Mouse (Mus musculus) macrophage (primary cell): ENCODE measurements around the gene Cpeb4. TPM values are rescaled to one million over a fixed set of nuclear protein-coding genes. Genes with fewer than 3 reads are reported as not detected.

ENCODE experiments used
- H3K27ac ChIP-seq: fragments of 350-480 bp; formaldehyde crosslinking; 2 replicates; pipeline ENCODE4 v1.9.0; 2021
- H3K36me3 ChIP-seq: fragments of 350-480 bp; formaldehyde crosslinking; 2 replicates; pipeline ENCODE4 v1.9.0; 2021; ENCODE audit errors: inconsistent target
- H3K4me3 ChIP-seq: fragments of 350-480 bp; formaldehyde crosslinking; 2 replicates; pipeline ENCODE4 v1.9.0; 2021; ENCODE audit errors: inconsistent target
- H3K79me2 ChIP-seq: fragments of 350-480 bp; formaldehyde crosslinking; 2 replicates; pipeline ENCODE4 v1.9.0; 2021; ENCODE audit errors: inconsistent target
- WGBS: methylation state at CpG from one replicate; pipeline ENCODE4 v1.1.7; 2026; ENCODE audit warnings: inconsistent platforms; ENCODE audit not compliant: missing documents; 5-methylcytosine and 5-hydroxymethylcytosine counted together
- polyA plus RNA-seq: library from polyadenylated mRNA; stranded (reverse); fragments of 250-400 nt; gene quantifications from 3 replicates; pipeline ENCODE4 v1.2.4, GENCODE M21; 2018; ENCODE audit warnings: inconsistent platforms

Gene Cpeb4
- polyA plus RNA-seq, 1 experiment from 2014 or later = 87.9 TPM

DNA sequence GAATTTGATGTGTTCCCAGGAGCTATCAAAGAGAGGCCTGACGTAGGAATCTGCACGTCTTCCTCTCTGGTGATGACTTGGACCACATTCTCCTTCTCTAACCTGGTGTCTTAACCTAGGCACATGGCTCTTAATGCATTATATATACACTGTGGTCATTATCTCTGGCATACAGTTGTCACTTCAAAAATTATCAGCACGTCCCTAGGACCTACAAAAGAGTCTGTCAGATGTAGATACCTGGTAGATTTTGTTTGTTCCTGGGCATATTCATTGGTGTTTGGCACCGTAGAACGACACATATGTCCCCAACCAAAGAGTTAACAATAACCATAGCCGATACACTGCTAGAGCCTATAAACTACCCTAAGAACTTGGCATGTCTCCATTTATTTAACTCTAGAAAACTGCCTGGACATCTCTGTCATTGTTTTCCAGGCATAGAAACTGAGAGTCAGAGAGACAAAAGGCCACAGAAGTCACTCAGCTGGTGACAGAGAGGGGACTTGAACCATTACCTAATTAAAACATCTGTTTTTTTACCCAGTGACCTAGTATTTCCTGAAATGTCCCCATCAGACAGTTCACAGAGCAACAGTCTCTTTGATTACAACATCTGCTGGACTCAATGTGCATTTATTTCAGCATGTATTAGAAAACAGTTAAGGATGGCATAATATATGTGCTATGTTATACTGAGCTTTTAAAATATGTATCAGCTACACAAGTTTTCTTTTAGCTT, 10.7 kb upstream of the Cpeb4 start:
- 90% methylated on average over 6 of the region's 6 CpGs for WGBS
- no peak overlapping the region for H3K27ac ChIP-seq

DNA sequence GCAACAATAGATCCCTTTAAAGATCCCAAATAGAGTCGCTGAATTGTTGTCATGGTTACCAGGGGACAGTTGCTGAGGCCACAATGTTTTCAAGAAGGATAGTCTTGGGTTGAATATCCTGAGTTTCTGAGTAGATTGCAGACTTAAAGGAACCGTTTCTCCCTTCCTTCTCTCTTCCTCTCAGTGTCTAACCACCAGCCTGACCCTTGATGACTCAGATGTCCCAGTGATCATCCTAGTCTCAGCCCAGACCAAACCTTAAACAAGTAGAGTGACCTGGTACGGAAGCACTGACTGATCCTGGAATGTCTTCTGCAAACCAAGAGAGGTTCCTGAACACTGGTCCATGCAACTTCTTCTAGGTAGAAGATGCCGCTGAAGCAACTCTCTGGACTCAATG, 4.0 kb upstream of the Cpeb4 start:
- WGBS = 69% methylated on average over 4 of the region's 4 CpGs
- no peaks in the 10 kb centered on the region for H3K36me3 ChIP-seq
- H3K79me2 ChIP-seq = peaks cover 22% of the 10 kb centered on the region
- 0 out of 2 replicates have a peak overlapping the region, but pooled peaks have one; percentile 10 for H3K27ac ChIP-seq
- no peak overlapping the region for H3K4me3 ChIP-seq

More for the DNA sequence above, 10.7 kb upstream of the Cpeb4 start:
- Histone ChIP-seq H3K4me3 (no peak overlapping the region), H3K79me2 (no peaks in the 10 kb centered on the region), H3K36me3 (no peaks in the 10 kb centered on the region)

DNA sequence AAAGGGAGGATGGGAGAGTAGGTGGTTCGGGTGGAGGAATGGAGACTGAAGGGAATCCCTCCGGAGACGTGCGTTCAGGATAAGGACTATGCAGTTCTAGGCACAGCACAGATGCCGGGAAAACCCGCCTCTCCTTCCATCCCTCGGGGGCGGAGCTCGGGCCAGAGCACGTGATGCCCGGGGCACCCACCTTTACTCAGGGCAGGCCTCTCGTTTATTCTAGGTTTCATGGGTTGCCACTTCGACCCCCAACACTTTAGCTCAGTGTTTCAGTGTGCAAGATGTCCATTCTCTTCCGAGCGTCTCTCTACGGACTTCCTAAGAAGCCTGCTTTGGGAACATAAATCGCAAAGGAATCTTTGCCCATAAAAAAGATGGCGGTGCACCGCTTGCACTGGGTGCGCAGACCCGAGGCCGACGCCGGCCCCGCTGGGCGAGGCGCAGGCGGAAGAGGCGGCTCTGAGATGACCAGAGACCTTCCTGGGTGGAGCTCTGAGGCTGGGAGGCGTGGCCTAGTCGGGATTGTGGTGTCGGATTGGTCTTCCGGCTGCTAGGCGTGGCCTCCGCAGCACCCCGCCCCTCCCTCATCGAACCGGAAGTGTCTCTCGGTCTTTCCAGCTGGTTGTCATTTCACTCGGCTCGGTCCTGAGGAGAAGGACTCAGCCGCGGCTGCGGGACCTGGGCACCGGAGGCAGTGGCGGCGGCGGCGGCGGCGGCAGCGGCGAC, 1.6 kb upstream of the Cpeb4 start:
- Histone ChIP-seq H3K79me2 (peaks cover 46% of the 10 kb centered on the region), H3K36me3 (no peaks in the 10 kb centered on the region), H3K4me3 (peak overlapping the region; percentile 95), H3K27ac (peak overlapping the region; percentile 91)
- WGBS = under 1% methylated on average over 47 of the region's 53 CpGs

DNA sequence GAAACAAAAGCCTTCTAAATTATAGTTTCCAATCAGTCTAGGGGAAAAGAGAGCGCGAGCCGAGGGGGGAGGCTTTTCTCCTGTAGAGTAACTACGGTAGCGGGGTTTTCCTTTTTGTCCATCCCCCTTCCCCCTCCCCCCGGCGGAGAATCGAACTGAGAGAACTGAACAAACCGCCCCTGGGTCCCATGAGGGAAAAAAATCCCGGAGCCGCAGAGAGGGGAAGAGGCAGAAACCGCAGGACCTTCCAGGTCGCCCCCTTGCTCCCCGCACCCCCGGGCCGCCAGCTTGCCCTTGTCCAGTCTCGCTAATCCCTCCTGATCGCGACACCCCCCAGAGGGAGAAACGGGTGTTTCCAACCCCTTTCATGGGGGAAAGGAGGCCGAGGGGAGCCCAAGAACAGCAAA, 873 bp upstream of the Cpeb4 start:
- H3K27ac ChIP-seq = peak overlapping the region; percentile 91
- peak overlapping the region; percentile 95 for H3K4me3 ChIP-seq
- H3K36me3 ChIP-seq = no peaks in the 10 kb centered on the region
- WGBS = under 1% methylated on average over 15 of the region's 21 CpGs
- peaks cover 53% of the 10 kb centered on the region for H3K79me2 ChIP-seq

DNA sequence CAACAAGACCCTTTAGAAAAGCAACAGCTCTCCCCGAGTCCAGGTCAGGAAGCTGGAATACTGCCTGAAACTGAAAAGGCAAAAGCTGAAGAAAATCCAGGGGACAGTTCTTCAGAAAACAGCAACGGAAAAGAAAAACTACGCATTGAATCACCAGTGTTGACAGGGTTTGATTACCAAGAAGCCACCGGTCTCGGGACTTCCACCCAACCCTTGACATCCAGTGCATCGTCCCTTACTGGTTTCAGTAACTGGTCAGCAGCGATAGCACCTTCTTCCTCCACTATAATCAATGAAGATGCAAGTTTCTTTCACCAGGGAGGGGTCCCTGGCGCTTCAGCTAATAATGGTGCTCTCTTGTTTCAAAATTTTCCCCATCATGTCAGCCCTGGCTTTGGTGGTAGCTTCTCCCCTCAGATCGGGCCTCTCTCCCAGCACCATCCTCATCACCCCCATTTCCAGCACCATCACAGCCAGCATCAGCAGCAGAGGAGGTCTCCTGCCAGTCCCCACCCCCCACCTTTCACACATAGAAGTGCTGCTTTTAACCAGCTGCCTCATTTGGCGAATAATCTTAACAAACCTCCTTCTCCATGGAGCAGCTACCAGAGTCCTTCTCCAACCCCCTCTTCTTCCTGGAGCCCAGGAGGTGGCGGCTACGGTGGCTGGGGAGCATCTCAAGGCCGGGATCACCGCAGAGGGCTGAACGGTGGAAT, 693 bp downstream of the Cpeb4 start:
- Histone ChIP-seq H3K27ac (0 out of 2 replicates have a peak overlapping the region, but pooled peaks have one; percentile 91), H3K4me3 (peak overlapping the region; percentile 95), H3K79me2 (peaks cover 69% of the 10 kb centered on the region), H3K36me3 (no peaks in the 10 kb centered on the region)
- 78% methylated on average over 14 of the region's 15 CpGs for WGBS

DNA sequence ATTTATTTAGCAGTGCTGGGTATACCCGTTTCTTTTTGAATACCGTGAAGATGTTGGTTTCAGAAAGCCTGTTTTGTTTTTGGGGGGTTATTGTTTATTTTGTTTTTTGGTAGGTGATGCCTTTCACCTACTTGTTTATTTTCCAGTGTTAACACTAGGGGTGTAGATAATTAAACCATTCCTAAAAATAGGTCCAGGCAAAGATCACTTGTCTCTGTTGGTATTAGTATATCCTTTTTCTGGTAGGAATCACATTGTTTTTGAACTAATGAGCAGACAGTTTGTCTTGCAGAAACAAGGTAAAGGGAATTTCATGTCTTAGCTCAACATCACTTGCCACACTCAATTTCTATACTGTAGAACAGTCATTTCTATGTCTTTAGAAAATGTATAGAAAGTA, 2.1 kb downstream of the Cpeb4 start:
- Histone ChIP-seq H3K79me2 (peaks cover 82% of the 10 kb centered on the region), H3K4me3 (peak overlapping the region; percentile 95), H3K36me3 (no peaks in the 10 kb centered on the region), H3K27ac (no peak overlapping the region)
- WGBS = no CpG with 5 or more reads among the region's 2 CpGs

DNA sequence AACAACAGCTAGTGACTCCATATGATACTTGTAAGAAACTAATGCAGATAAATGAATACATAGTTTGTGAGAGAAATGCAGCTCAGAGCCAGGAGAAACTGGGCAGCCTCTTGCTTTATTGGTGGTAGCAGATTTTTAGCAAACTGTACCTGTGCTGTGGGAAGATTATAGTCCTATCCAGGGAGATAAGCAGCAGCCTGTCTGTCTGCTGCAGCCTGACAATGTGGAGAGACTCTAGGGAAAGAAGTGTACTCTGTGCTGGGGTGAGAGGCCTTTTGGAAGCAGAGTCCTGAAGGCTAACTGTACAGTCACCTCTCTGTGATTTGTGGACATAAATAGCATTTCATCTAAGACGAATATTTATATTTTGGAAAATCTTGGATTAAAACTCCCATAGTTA, 11.7 kb downstream of the Cpeb4 start:
- H3K4me3 ChIP-seq = no peak overlapping the region
- peaks cover 100% of the 10 kb centered on the region for H3K79me2 ChIP-seq
- peaks cover 19% of the 10 kb centered on the region; the same call in 1 of the 2 replicates for H3K36me3 ChIP-seq
- 89% methylated on average over 1 of the region's 1 CpGs for WGBS
- no peak overlapping the region for H3K27ac ChIP-seq

DNA sequence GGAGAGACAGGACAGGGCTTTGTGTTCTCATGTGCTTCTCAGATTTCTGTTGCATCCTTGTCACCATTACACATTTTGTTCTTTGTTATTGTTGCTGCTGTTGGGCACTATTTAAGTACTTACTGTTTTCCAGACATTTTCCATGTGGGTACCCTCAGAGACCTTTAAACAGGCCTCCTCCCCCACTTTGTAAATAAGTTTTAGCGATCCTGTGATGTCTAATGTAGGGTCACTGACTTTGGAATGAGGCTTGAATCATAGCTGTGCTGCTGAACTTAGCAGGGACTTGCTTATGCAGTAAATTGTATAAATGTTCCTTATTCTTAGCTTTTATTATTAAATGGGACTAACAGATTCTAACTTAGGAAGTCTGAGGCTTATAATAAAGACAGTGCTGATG, 13.8 kb downstream of the Cpeb4 start:
- WGBS = 80% methylated on average over 1 of the region's 1 CpGs
- Histone ChIP-seq H3K27ac (no peak overlapping the region), H3K4me3 (no peak overlapping the region), H3K36me3 (peaks cover 23% of the 10 kb centered on the region; the same call in 1 of the 2 replicates), H3K79me2 (peaks cover 100% of the 10 kb centered on the region)

DNA sequence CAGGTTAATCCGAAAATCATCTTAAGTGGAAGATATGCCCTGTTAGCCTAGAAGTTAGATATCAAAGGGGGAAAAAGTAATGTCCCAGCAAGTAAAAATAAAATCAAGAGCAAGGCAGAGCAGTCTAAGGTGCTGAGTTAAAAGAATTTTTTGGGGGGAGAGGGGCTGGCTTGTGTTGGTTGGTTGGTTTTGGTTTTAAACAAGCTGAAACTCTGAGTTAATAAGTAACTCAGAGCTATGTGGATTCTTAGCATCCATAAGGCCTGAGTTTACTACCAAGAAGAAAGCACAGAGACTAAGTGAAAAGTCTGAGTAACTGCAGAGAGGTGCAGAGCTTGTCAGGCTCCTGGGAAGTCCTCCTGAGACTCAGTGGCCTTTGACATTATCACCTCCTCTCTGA, 16.2 kb downstream of the Cpeb4 start:
- WGBS = 100% methylated on average over 1 of the region's 1 CpGs
- no peak overlapping the region for H3K27ac ChIP-seq

DNA sequence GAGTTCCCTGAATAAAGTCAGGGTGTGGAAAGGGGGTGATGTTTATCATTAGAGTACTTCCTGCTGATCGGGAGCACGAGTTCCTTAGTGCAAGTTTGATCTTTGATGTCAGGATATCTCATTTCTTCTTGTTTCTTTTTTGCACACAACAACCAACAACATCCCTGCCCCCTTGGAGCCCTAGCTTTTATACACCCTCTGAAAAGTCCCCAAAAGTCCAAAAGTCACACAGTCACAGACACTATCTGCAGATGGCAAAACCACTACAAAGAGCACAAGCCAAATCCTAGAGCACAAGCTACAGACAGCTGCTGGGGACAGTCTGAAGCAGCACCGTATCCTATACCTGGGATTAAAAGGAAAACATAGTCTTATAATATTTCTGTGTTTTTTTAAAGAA, 20.1 kb downstream of the Cpeb4 start:
- 73% methylated on average over 3 of the region's 3 CpGs for WGBS
- Histone ChIP-seq H3K79me2 (peaks cover 100% of the 10 kb centered on the region), H3K4me3 (no peak overlapping the region), H3K27ac (no peak overlapping the region), H3K36me3 (peaks cover 28% of the 10 kb centered on the region; the same call in 1 of the 2 replicates)

More for the DNA sequence above, 16.2 kb downstream of the Cpeb4 start:
- no peak overlapping the region for H3K4me3 ChIP-seq
- H3K36me3 ChIP-seq = peaks cover 25% of the 10 kb centered on the region; the same call in 1 of the 2 replicates
- H3K79me2 ChIP-seq = peaks cover 100% of the 10 kb centered on the region

DNA sequence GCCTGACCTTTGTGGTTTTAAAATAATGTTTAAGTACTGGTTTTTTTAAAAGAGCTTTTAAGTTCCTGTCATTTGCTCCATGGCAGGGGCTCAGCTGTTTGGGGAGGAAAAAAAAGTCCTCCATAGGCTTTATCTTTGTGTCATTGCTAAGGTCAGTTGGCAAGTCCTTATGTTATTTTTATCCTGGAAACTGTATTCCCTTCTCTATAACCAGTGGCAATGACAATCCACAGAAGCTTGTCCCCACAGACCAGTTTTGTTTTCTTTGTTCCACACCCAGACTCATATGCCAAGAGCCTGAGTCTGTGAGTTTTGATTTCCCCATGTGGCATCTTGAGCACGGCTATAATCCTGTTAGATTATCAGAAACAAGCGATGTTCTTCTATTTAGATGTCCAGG, 21.6 kb downstream of the Cpeb4 start:
- 100% methylated on average over 2 of the region's 2 CpGs for WGBS
- H3K27ac ChIP-seq = no peak overlapping the region
- H3K79me2 ChIP-seq = peaks cover 100% of the 10 kb centered on the region
- H3K36me3 ChIP-seq = peaks cover 25% of the 10 kb centered on the region; the same call in 1 of the 2 replicates
- H3K4me3 ChIP-seq = no peak overlapping the region

DNA sequence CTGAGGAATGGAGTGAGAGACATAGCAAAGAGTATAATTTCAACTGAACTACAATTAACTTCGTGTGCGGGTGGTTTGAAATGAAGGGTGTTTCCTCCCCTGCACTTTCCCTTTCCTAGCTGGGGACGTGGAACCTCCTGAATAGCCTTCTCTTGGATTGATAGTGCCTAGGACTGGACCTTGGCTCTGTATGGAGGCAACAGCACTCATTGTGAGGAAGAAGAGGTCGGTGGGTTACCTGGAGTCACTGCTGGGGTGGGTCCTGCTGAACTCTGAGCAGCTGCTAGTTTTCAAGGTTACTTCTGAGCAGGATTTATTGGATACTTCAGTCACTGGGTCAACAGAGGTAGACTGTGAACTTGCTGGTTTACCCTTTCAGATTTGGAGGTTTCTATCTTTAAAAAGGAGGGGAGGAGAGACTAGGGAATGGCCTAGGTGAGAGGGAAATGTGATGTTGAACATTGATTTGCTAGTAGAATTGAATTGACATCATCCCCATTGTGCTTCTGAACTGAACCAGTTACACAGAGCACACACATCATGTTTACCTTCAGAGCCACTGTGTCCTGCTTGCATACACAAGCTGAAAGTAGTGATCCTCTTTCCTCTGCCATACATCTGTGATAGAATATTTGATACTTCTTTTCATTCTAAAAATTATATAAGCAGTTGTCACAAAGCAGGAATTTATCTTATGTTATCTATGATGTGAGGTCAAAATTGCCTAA, 24.2 kb downstream of the Cpeb4 start:
- WGBS = 88% methylated on average over 4 of the region's 4 CpGs
- Histone ChIP-seq H3K79me2 (peaks cover 100% of the 10 kb centered on the region), H3K4me3 (no peak overlapping the region), H3K27ac (no peak overlapping the region), H3K36me3 (peaks cover 17% of the 10 kb centered on the region; the same call in 1 of the 2 replicates)

DNA sequence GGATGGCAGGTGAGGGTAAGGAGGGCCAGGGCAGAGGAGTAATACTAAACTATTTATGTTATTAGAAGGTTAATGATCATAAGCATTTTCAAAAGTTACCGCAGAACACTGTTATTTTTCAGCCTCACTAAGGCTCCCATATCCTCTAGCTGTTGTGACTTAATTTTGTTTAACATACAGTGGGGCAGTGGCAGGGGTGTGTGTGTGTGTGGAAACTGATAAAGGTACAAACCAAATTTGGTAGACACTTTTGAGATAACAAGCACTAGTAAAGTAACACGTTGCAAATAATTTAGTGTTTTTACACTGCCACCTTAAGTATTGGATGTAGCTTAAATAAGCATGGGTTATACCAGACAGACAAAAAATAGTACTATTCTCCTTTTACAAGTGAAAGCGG, 24.9 kb downstream of the Cpeb4 start:
- 89% methylated on average over 3 of the region's 3 CpGs for WGBS
- Histone ChIP-seq H3K36me3 (peaks cover 13% of the 10 kb centered on the region; the same call in 1 of the 2 replicates), H3K79me2 (peaks cover 100% of the 10 kb centered on the region), H3K4me3 (no peak overlapping the region), H3K27ac (no peak overlapping the region)

DNA sequence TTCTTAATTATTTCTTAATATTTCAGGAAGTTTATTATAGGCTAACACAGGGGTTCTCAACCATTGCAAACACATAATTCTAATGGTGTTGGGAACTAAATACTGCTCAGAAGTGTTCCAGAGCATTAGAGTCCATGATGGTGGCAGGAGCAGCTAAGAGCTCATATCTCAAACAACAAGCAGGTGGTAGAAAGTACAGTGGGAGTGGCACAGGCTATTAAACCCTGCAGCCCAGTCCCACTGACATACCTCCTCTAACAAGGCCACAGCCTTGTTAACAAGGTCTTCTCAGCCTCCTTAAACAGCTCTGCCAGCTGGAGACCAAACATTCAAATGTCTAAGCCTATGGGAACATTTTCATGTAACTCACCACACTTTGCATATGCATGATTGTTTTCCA, 27.2 kb downstream of the Cpeb4 start:
- Histone ChIP-seq H3K4me3 (no peak overlapping the region), H3K79me2 (peaks cover 100% of the 10 kb centered on the region), H3K27ac (peak overlapping the region; percentile 10; the same call in 1 of the 2 replicates), H3K36me3 (peaks cover 3% of the 10 kb centered on the region; the same call in 1 of the 2 replicates)
